Mouse (Mus musculus) thymus, adult 2 months (tissue): ENCODE measurements around the gene Aanat.

Experiments
- CTCF ChIP-seq: fragments of 200-500 bp; IDR thresholded peaks from 2 replicates; pipeline ENCODE4 v1.5.1; 2012; ENCODE audit warnings: mild to moderate bottlenecking, control low read depth, low read length, moderate library complexity, borderline replicate concordance; ENCODE audit not compliant: control insufficient read depth, poor library complexity, insufficient read depth; ENCODE audit errors: extremely low read depth
- POLR2A ChIP-seq: fragments of 200-500 bp; IDR thresholded peaks from 2 replicates; pipeline ENCODE4 v1.6.1; 2012; ENCODE audit warnings: mild to moderate bottlenecking, low read length, control low read depth, moderate library complexity; ENCODE audit not compliant: control insufficient read depth, poor library complexity, insufficient read depth; ENCODE audit errors: extremely low read depth

- TF ChIP-seq CTCF (no peak), POLR2A (no peak)
Observed at GRCm38 (mm10) chr11:116580031-116580652, 6.1 kb upstream of the Aanat start.
